Mouse (Mus musculus) Patski (cell line): ENCODE data around the gene Mansc1. TPM values are rescaled to one million over a fixed set of nuclear protein-coding genes. Genes with fewer than 3 reads are reported as not detected.
"Not testable (repeated sequence)": the region's sequence is repeated elsewhere in the genome, so short reads cannot be mapped to it uniquely, and the experiment has no call there.

Source experiments
- ATAC-seq: fragments of 100-300 bp; one replicate; pipeline ENCODE4 v1.8.0; 2021
- CTCF ChIA-PET: fragments of 350-600 bp; sonication (Branson Sonifier 250); formaldehyde crosslinking; loops from one replicate; lab custom pipeline; 2022; ENCODE audit warnings: inconsistent platforms; lab: Charles Lee
- POLR2A ChIA-PET: fragments of 350-600 bp; sonication (Branson Sonifier 250); formaldehyde crosslinking; loops from one replicate; lab custom pipeline; 2022; ENCODE audit warnings: antibody characterized with exemption, inconsistent platforms; lab: Charles Lee
- DNase-seq: peaks from one replicate; pipeline ENCODE4 v3.0.0-alpha.2; 2011; ENCODE audit warnings: low read depth, low spot score
- H3K27me3 ChIP-seq: fragments of 371-371 bp; one replicate; pipeline ENCODE4 v1.5.1; 2021
- CTCF ChIP-seq: fragments of 100-300 bp; IDR thresholded peaks from one replicate; pipeline ENCODE4 v1.5.1; 2021
- in situ Hi-C: fragments of 300-500 bp; cut with MboI; formaldehyde crosslinking; loops from 3 replicates; pipeline ENCODE4 v1.11.1; 2018; ENCODE audit warnings: low pct_unique_long_range_greater_than_20kb, mixed read lengths
- polyA plus RNA-seq: library from polyadenylated mRNA; unstranded; gene quantifications from one replicate; pipeline ENCODE4 v1.2.3, GENCODE M21; 2021

Mansc1 gene
- polyA plus RNA-seq: not detected

DNA sequence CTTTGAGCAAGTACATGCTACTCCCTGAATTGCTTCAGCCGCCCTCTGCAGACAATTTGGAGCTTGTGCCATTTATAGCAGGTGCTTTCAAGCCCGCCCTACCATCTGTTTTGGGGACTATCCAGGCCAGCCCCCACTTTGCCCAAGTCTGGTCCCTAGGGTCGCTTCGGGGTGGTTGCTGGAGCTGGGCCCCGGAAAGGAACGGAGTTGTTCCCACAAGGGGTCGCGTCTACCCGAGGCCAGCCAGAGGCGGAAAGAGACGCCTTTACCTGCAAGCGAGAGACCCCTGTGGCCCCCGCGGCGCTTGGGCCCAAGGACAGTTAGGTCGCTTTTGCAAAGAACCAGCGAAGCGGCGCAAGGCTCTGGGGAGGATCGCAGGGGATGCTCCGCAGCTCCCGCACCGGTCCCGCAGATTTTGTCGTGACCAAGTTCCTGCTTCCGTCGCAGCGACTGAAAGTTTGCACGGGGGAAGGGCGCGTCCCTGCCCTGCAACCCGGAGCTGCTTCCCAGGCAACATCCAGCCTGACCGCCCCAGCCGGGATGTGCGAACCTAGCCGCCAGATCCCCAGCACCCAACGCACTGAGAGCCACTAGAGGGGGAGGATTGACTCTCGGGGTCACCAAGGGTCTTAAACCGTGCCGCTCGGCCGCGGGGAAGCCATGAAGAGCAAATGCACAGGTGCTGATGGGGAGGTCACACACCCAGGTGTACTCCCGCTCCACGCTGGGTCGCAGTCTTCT is at the start of gene Mansc1:
Gene Mansc1, minus strand, starts transcription at position 542 of the 741 bp plus-strand sequence.
- ChIA-PET POLR2A (no interaction called here), CTCF (no interaction called here)
- H3K27me3 ChIP-seq: no peaks in the 10 kb centered on the region
- no peak for DNase-seq
- no peak for ATAC-seq
- in situ Hi-C loops: no loop called here
- no peak for TF ChIP-seq CTCF

- DNase-seq, in situ Hi-C loops, POLR2A ChIA-PET, H3K27me3 ChIP-seq, CTCF ChIA-PET, ATAC-seq: not testable (repeated sequence)
These were observed 47.0 kb upstream of the Mansc1 start for GRCm38 (mm10) chr6:134679330-134679729.

DNA sequence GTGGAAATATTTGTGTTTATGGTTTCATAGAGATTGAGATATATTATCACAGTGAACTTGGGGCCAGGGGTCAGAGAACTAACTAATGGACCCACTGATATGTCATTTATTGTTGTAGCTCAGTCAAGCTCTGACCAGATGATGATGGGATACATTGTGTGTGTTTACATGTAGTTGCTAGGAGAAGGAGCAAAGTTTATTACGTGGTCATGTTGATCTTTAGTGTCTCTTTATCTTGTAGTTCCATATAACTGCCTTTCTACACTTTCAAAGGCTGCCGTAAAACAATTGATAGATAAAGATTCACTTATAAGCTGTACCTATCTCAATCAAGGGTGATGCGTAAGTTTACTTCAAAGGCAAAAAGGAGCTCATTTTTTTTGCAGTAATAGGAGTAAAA is 45.7 kb upstream of the Mansc1 start:
- in situ Hi-C loops: no loop called here
- POLR2A ChIA-PET: interaction anchor here (0.6 kb wide), 1 partner anchor 167 kb away, joined by 4 read pairs; no protein-coding TSS in a partner anchor

GRCm38 (mm10) chr6:134677504-134677903 is 45.2 kb upstream of the Mansc1 start:
- TF ChIP-seq CTCF: no peak
- POLR2A ChIA-PET: interaction anchor here (0.6 to 0.7 kb wide), 2 partner anchors 14 to 34 kb away, joined by 3 to 5 read pairs; no protein-coding TSS in a partner anchor
- CTCF ChIA-PET: no interaction called here
- ATAC-seq: no peak
- in situ Hi-C loops: no loop called here
- no peaks in the 10 kb centered on the region for H3K27me3 ChIP-seq
- no peak for DNase-seq

More for the DNA sequence above, 45.7 kb upstream of the Mansc1 start:
- DNase-seq: no peak
- no peak for ATAC-seq
- TF ChIP-seq CTCF: no peak
- CTCF ChIA-PET: no interaction called here
- H3K27me3 ChIP-seq: no peaks in the 10 kb centered on the region

DNA sequence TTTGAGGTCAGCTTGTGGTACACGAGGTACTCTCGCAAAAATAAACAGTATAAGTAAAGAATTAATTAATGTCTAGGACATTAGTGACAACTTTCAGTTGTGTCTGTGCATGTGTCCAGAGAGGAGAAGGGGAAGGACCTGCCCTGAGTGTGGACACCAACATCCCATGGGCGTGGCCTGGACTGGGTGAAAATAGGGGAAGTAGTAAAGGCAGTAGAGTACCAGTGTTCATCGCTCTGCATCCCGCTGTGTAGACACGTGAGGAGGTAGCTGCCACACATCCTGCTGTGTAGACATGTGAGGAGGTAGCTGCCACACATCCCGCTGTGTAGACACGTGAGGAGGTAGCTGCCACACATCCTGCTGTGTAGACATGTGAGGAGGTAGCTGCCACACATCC is 41.4 kb upstream of the Mansc1 start:
- ATAC-seq, DNase-seq, POLR2A ChIA-PET, H3K27me3 ChIP-seq, in situ Hi-C loops: not testable (repeated sequence)
- CTCF ChIA-PET: interaction anchor here (0.7 kb wide), 1 partner anchor 10 kb away, joined by 3 read pairs; no protein-coding TSS in a partner anchor

GRCm38 (mm10) chr6:134670881-134671411 is 38.7 kb upstream of the Mansc1 start:
- H3K27me3 ChIP-seq: no peaks in the 10 kb centered on the region
- TF ChIP-seq CTCF: no peak
- CTCF ChIA-PET: interaction anchor here (1.3 to 3.7 kb wide), 5 partner anchors 12 to 151 kb away, joined by 4 to 17 read pairs (median 5); no protein-coding TSS in a partner anchor
- ATAC-seq (peak; percentile 77), DNase-seq (no peak)
- POLR2A ChIA-PET: interaction anchor here (0.7 to 2.6 kb wide), 5 partner anchors 41 to 121 kb away, joined by 3 to 10 read pairs (median 3); partner anchors contain the start of gene Dusp16
- in situ Hi-C loops: no loop called here

- no peak for ATAC-seq
- CTCF ChIA-PET: interaction anchor here (0.6 to 3.7 kb wide), 9 partner anchors 10 to 194 kb away, joined by 3 to 17 read pairs (median 4); no protein-coding TSS in a partner anchor
- DNase-seq: no peak
- no peaks in the 10 kb centered on the region for H3K27me3 ChIP-seq
- in situ Hi-C loops: no loop called here
- TF ChIP-seq CTCF: no peak
- POLR2A ChIA-PET: interaction anchor here (0.9 to 2.6 kb wide), 3 partner anchors 48 to 123 kb away, joined by 3 to 10 read pairs (median 3); partner anchors contain the start of gene Dusp16
These were observed 37.0 kb upstream of the Mansc1 start for GRCm38 (mm10) chr6:134669179-134669865.

- ATAC-seq (no peak), DNase-seq (no peak)
- in situ Hi-C loops: no loop called here
- no peaks in the 10 kb centered on the region for H3K27me3 ChIP-seq
- TF ChIP-seq CTCF: no peak
- ChIA-PET CTCF (interaction anchor here (0.8 to 3.7 kb wide), 3 partner anchors 10 to 194 kb away, joined by 3 to 17 read pairs (median 4); no protein-coding TSS in a partner anchor), POLR2A (interaction anchor here (0.7 kb wide), 1 partner anchor 10 kb away, joined by 3 read pairs; no protein-coding TSS in a partner anchor)
These were observed 36.2 kb upstream of the Mansc1 start for GRCm38 (mm10) chr6:134668519-134668918.

GRCm38 (mm10) chr6:134665817-134666216 is 33.5 kb upstream of the Mansc1 start:
- ChIA-PET CTCF (interaction anchor here (1.3 to 1.9 kb wide), 2 partner anchors 63 to 128 kb away, joined by 4 read pairs; no protein-coding TSS in a partner anchor), POLR2A (no interaction called here)
- peak; percentile 41 for TF ChIP-seq CTCF
- ATAC-seq (no peak), DNase-seq (no peak)
- in situ Hi-C loops: no loop called here
- no peaks in the 10 kb centered on the region for H3K27me3 ChIP-seq

DNA sequence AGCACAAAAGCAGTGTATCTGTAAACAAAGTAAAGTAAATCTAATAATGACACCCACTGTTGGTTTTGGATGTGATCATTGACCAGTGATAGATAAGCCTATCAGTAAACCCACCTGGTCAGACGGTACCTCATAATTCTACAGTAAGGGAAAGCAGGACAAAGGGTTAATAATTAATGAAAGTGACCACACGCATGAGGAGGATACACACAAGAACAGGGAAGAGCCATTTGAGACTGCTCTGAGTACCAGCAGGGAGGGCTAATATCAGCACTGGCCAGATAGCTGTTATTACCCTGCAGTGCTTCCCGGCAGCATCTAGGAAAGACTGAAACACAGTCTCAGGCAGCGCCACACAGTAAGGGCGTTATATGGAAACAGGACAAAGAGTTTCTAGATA is 32.3 kb upstream of the Mansc1 start:
- in situ Hi-C loops: loop anchor here (5.0 kb wide), 1 partner anchor 163 kb away; no protein-coding TSS in a partner anchor
- DNase-seq (no peak), ATAC-seq (no peak)
- ChIA-PET CTCF (interaction anchor here (0.9 to 1.9 kb wide), 3 partner anchors 65 to 164 kb away, joined by 3 to 4 read pairs (median 4); no protein-coding TSS in a partner anchor), POLR2A (no interaction called here)
- H3K27me3 ChIP-seq: no peaks in the 10 kb centered on the region
- no peak for TF ChIP-seq CTCF
